Mouse (Mus musculus): ENCODE data around the gene Rab11fip2.

The Rab11fip2 gene

DNA sequence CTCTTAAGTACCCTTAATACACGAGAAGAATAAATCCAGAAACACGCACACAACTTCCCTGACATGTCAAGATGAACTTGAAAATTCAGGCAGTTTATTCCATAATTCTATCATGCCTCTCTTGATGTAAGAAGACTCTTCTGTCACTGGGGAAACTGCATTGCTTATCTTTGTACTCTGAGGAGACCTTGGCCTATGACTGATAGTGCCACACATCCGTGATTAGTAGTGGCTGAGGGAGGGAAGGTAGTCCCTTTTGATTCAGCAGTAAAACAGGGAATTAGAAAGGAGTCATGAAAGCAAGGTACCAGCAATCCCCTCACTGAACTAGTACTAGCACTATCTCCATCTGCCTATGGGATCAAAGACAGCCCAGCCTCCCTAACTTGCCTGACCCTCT, 22.6 kb downstream of the Rab11fip2 start:
- TF ChIP-seq CTCF (conservative IDR thresholded peaks at IDR 0.05; ENCODE audit: low read length) (no peak), NANOG (IDR thresholded peaks at IDR 0.05; ENCODE audit: borderline replicate concordance, low read length) (no peak), POU5F1 (IDR thresholded peaks at IDR 0.05; ENCODE audit: borderline replicate concordance, low read length) (no peak)
- H3K27me3 ChIP-seq (ENCODE audit: insufficient read depth, low read length), result no peaks in the 10 kb centered on the region
- H3K4me1 ChIP-seq (replicated peaks; ENCODE audit: low read depth, low read length), result no peaks in the 10 kb centered on the region
- H3K9me3 ChIP-seq (ENCODE audit: low read length), result no peaks in the 10 kb centered on the region
- no peaks in the 10 kb centered on the region for H3K36me3 ChIP-seq (ENCODE audit: insufficient read depth, low read length)
- no peak overlapping the region for H3K4me3 ChIP-seq (replicated peaks; ENCODE audit: low read length)

DNA sequence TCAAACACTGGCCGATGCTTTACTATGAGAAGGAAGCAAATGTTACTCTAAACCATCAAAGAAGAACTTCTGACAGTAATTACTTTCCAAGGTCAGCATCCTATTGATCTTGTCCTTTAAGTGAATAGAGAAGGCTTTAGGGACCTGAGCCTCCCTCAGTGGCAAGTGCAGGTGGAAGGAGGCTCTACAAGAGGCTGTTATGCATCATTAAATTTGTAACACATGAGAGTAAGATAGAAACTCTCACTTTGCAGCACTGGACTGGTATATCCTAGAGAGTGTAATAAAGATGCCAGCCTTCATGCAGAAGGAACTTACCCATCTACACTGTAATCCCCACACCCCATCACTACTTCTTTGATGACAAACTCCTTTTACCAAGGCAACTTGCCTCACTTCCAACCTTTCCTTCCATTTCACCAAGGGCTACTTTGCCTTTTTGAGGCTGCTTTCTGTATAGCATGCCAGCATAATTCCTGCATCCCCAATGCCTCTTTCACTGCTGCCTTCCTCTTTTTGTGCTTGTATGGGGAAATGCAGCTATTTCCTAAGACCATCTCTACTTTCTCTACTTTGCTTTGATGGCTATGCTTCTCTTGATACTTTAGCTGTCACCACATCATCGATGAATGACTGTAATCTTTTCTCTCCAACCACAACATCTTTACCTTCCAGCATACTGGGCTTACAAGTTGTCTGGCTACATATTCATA, 25.4 kb downstream of the Rab11fip2 start:
- Histone ChIP-seq H3K9me3 (ENCODE audit: low read length) (no peaks in the 10 kb centered on the region), H3K4me1 (replicated peaks; ENCODE audit: low read depth, low read length) (no peaks in the 10 kb centered on the region), H3K27me3 (ENCODE audit: insufficient read depth, low read length) (no peaks in the 10 kb centered on the region), H3K4me3 (replicated peaks; ENCODE audit: low read length) (no peak overlapping the region), H3K36me3 (ENCODE audit: insufficient read depth, low read length) (no peaks in the 10 kb centered on the region)
- no peak for TF ChIP-seq POU5F1 (IDR thresholded peaks at IDR 0.05; ENCODE audit: borderline replicate concordance, low read length)
- no peak for TF ChIP-seq NANOG (IDR thresholded peaks at IDR 0.05; ENCODE audit: borderline replicate concordance, low read length)
- no peak for TF ChIP-seq CTCF (conservative IDR thresholded peaks at IDR 0.05; ENCODE audit: low read length)

DNA sequence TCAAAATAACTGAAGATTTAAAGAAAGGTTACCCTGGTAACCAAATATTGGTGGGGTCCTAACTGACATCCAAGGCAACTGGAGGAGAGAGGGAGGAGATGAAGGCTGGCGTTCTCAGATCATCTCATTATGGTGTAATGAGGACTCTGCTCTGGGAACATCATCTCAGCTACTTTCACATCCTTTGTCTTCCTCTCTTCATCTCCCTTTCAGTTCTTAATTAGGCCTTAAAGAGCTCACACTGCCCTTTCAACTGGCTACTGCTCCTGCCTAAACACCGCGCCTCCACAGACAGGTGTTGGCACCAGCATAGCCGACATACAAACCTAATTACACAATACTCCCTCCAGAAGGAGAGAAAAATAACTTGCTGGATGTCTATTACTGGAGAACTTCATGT, 31.9 kb downstream of the Rab11fip2 start:
- Histone ChIP-seq H3K36me3 (ENCODE audit: insufficient read depth, low read length) (no peaks in the 10 kb centered on the region), H3K9me3 (ENCODE audit: low read length) (no peaks in the 10 kb centered on the region), H3K4me1 (replicated peaks; ENCODE audit: low read depth, low read length) (no peaks in the 10 kb centered on the region), H3K27me3 (ENCODE audit: insufficient read depth, low read length) (no peaks in the 10 kb centered on the region), H3K4me3 (replicated peaks; ENCODE audit: low read length) (no peak overlapping the region)
- no peak for TF ChIP-seq NANOG (IDR thresholded peaks at IDR 0.05; ENCODE audit: borderline replicate concordance, low read length)
- TF ChIP-seq POU5F1 (IDR thresholded peaks at IDR 0.05; ENCODE audit: borderline replicate concordance, low read length), result no peak
- no peak for TF ChIP-seq CTCF (conservative IDR thresholded peaks at IDR 0.05; ENCODE audit: low read length)

DNA sequence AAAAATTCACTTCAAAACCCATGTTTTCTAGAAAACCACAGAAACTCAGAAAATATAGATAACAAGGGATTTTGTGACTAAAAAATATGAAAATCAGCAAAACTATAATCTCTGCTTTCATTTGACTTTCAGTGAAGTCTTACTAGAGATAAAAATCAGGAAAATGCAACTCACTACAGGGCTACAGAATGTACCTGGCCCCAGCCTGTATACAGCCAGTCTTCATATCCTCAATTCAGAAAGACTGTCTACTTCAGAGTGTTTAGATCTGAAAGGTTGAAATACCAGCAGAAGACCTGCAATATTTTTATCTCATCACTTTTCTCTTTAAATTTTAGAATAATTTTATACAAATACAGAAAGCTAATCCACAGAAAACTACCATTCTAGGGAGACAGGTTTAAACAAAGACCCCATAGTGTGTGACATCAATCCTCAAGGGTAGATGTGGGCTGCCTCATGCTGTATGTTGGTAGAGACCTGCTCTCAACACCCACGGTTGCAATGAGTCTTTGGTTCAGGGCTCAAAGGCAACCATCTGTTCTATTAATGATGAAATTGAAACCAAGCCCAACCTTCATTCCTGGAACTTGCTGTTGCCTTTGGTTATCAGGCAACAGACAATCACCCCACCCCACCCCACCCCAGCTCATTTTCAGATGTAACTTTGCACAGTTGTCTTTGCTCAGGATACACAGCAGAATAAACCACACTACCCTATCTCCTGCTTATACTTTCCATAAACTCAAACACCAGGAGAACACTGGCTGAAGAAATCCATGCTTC, 38.0 kb downstream of the Rab11fip2 start:
- TF ChIP-seq POU5F1 (IDR thresholded peaks at IDR 0.05; ENCODE audit: borderline replicate concordance, low read length) (no peak), NANOG (IDR thresholded peaks at IDR 0.05; ENCODE audit: borderline replicate concordance, low read length) (no peak), CTCF (conservative IDR thresholded peaks at IDR 0.05; ENCODE audit: low read length) (no peak)
- H3K4me3 ChIP-seq (replicated peaks; ENCODE audit: low read length), result no peak overlapping the region
- H3K9me3 ChIP-seq (ENCODE audit: low read length), result no peaks in the 10 kb centered on the region
- no peaks in the 10 kb centered on the region for H3K36me3 ChIP-seq (ENCODE audit: insufficient read depth, low read length)
- H3K4me1 ChIP-seq (replicated peaks; ENCODE audit: low read depth, low read length), result no peaks in the 10 kb centered on the region
- H3K27me3 ChIP-seq (ENCODE audit: insufficient read depth, low read length), result no peaks in the 10 kb centered on the region

DNA sequence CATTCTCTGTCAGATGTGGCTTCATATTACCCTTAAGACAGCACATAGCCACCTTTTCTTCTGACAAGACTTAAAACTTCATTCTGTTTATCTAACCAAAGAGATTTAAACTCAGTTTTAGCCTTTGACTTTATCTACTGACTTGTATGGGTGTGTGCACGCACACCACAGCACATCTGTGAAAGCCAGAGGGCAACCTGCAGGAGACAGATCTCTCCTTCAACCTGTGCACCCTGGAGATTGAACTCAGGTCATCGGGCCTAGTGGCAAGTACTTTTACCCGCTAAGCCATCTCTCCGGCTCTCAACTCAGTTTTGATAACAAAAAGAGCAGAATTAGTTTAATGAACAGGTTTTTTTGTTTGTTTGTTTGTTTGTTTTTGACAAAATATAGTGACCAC, 43.5 kb downstream of the Rab11fip2 start:
- Histone ChIP-seq H3K36me3 (ENCODE audit: insufficient read depth, low read length) (no peaks in the 10 kb centered on the region), H3K9me3 (ENCODE audit: low read length) (no peaks in the 10 kb centered on the region), H3K27me3 (ENCODE audit: insufficient read depth, low read length) (no peaks in the 10 kb centered on the region), H3K4me3 (replicated peaks; ENCODE audit: low read length) (no peak overlapping the region), H3K4me1 (replicated peaks; ENCODE audit: low read depth, low read length) (no peaks in the 10 kb centered on the region)
- TF ChIP-seq CTCF (conservative IDR thresholded peaks at IDR 0.05; ENCODE audit: low read length) (no peak), POU5F1 (IDR thresholded peaks at IDR 0.05; ENCODE audit: borderline replicate concordance, low read length) (no peak)

DNA sequence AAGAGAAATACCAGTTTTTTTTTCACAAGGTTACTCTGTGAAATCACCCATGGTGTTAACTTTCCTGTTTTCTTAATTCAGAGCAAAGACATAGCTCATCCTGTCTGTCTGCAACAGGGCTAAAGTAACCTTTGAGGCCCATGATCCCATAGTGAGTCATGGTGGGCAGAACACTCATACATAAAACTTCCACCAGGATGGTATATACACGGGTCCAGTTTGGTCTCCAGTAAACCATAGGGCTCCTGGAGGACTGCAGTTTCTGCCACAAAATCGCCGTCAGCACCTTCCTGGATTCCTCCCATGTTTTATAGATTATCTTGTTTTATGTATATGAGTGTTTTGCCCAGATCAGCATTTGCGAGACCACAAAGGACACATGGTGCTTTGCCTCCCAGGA, 45.2 kb downstream of the Rab11fip2 start:
- TF ChIP-seq POU5F1 (IDR thresholded peaks at IDR 0.05; ENCODE audit: borderline replicate concordance, low read length) (no peak), NANOG (IDR thresholded peaks at IDR 0.05; ENCODE audit: borderline replicate concordance, low read length) (no peak), CTCF (conservative IDR thresholded peaks at IDR 0.05; ENCODE audit: low read length) (no peak)
- Histone ChIP-seq H3K4me1 (replicated peaks; ENCODE audit: low read depth, low read length) (no peaks in the 10 kb centered on the region), H3K27me3 (ENCODE audit: insufficient read depth, low read length) (no peaks in the 10 kb centered on the region)

DNA sequence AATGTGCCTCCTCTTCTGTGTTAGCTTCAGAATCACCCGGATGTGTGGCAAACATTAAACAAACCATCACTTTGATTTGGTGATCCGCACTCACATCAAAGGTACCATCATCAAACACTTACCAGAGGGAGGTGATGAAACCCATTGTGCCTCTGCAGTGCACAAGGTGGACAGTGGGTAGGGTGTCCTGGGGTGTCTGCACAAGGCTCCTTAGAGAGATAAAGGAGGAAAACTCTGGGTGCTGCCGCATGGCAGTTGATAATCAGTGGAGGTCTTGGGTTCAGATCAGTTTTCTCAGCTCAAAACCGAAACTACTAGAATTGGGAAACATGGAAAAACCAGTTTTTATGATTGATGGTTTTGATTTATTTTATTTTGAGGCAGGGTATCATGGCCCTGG, 54.1 kb downstream of the Rab11fip2 start:
- Histone ChIP-seq H3K4me1 (replicated peaks; ENCODE audit: low read depth, low read length) (no peaks in the 10 kb centered on the region), H3K4me3 (replicated peaks; ENCODE audit: low read length) (no peak overlapping the region), H3K27me3 (ENCODE audit: insufficient read depth, low read length) (no peaks in the 10 kb centered on the region), H3K36me3 (ENCODE audit: insufficient read depth, low read length) (no peaks in the 10 kb centered on the region), H3K9me3 (ENCODE audit: low read length) (no peaks in the 10 kb centered on the region)
- no peak for TF ChIP-seq NANOG (IDR thresholded peaks at IDR 0.05; ENCODE audit: borderline replicate concordance, low read length)
- no peak for TF ChIP-seq CTCF (conservative IDR thresholded peaks at IDR 0.05; ENCODE audit: low read length)
- no peak for TF ChIP-seq POU5F1 (IDR thresholded peaks at IDR 0.05; ENCODE audit: borderline replicate concordance, low read length)

More for the DNA sequence above, 45.2 kb downstream of the Rab11fip2 start:
- Histone ChIP-seq H3K4me3 (replicated peaks; ENCODE audit: low read length) (no peak overlapping the region), H3K9me3 (ENCODE audit: low read length) (no peaks in the 10 kb centered on the region), H3K36me3 (ENCODE audit: insufficient read depth, low read length) (no peaks in the 10 kb centered on the region)

DNA sequence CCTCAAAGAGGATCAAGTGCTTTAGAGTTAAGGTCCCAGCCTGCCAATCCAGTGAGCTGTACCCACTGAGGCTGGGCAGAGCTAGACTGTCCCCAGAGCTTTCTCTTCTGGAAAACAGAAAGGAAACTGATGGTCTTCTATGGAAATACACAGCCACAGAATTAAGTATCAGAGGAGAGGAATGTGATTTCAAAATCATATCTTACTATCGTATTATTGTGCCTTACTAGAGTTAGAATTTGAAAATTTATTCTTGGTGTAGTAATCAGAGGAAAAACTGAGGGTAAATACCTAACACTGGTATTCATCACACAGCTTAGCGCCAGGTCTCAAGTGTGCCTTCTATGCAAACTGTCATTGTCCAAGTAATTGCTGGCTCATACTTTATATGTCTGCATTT, 54.6 kb downstream of the Rab11fip2 start:
- H3K9me3 ChIP-seq (ENCODE audit: low read length), result no peaks in the 10 kb centered on the region
- no peaks in the 10 kb centered on the region for H3K4me1 ChIP-seq (replicated peaks; ENCODE audit: low read depth, low read length)
- TF ChIP-seq NANOG (IDR thresholded peaks at IDR 0.05; ENCODE audit: borderline replicate concordance, low read length) (no peak), CTCF (conservative IDR thresholded peaks at IDR 0.05; ENCODE audit: low read length) (no peak), POU5F1 (IDR thresholded peaks at IDR 0.05; ENCODE audit: borderline replicate concordance, low read length) (no peak)
- no peaks in the 10 kb centered on the region for H3K36me3 ChIP-seq (ENCODE audit: insufficient read depth, low read length)
- H3K27me3 ChIP-seq (ENCODE audit: insufficient read depth, low read length), result no peaks in the 10 kb centered on the region
- H3K4me3 ChIP-seq (replicated peaks; ENCODE audit: low read length), result no peak overlapping the region

All from E14TG2a.4 (cell line).